Mouse (Mus musculus) gastrocnemius, postnatal 10 days (tissue): ENCODE measurements around the gene Olfr523. TPM values are rescaled to one million over a fixed set of nuclear protein-coding genes. Genes with fewer than 3 reads are reported as not detected.

Experiments
- total RNA-seq, 2 experiments: library from RNA; stranded (reverse); gene quantifications; 2 replicates each; pipeline ENCODE4 v1.2.3; 2021

Olfr523 gene
- total RNA-seq, 2 experiments from 2014 or later, result not detected

Other genes starting within 250 kb of the Olfr523 start
- not detected for gene Utf1, start 229.4 kb upstream of the Olfr523 start, total RNA-seq
- gene 6430531B16Rik, start 194.5 kb upstream of the Olfr523 start, total RNA-seq, result not detected
- gene Adam8, start 180.7 kb upstream of the Olfr523 start, total RNA-seq, result 1 to 10 TPM in 1 of 2 experiments, under 1 TPM in 1; 0.35 to 1.1 TPM
- 1 to 10 TPM; 8.8 to 10.0 TPM for gene Zfp511, start 136.8 kb upstream of the Olfr523 start, total RNA-seq
- 10 to 100 TPM; 21.9 to 29.6 TPM for gene Tubgcp2, start 136.5 kb upstream of the Olfr523 start, total RNA-seq
- not detected for gene Msx3, start 124.1 kb upstream of the Olfr523 start, total RNA-seq
- under 1 TPM in 1 of 2 experiments, not detected in 1; 0.36 TPM for gene Caly, start 90.7 kb upstream of the Olfr523 start, total RNA-seq
- not detected for gene Prap1, start 79.8 kb upstream of the Olfr523 start, total RNA-seq
- 10 to 100 TPM; 31.2 TPM for gene Fuom, start 70.8 kb upstream of the Olfr523 start, total RNA-seq
- 1 to 10 TPM; 4.7 to 4.8 TPM for gene Paox, start 57.4 kb upstream of the Olfr523 start, total RNA-seq
- gene Echs1, start 56.7 kb upstream of the Olfr523 start, total RNA-seq, result 10 to 100 TPM; 83.5 to 93.1 TPM
- 10 to 100 TPM; 21.9 to 23.5 TPM for gene Mtg1, start 35.7 kb upstream of the Olfr523 start, total RNA-seq
- under 1 TPM; 0.56 to 0.61 TPM for gene Sprn, start 18.3 kb upstream of the Olfr523 start, total RNA-seq
- not detected for gene Olfr522, start 8.5 kb upstream of the Olfr523 start, total RNA-seq
- gene Olfr524, start 32.7 kb downstream of the Olfr523 start, total RNA-seq, result not detected
- not detected for gene Cd163l1, start 45.0 kb downstream of the Olfr523 start, total RNA-seq
- not detected for gene 5830411N06Rik, start 74.1 kb downstream of the Olfr523 start, total RNA-seq
- not detected for gene Olfr525, start 147.6 kb downstream of the Olfr523 start, total RNA-seq
- not detected for gene Olfr527, start 160.8 kb downstream of the Olfr523 start, total RNA-seq
- gene Olfr60, start 188.5 kb downstream of the Olfr523 start, total RNA-seq, result not detected
- not detected for gene Olfr530, start 203.1 kb downstream of the Olfr523 start, total RNA-seq
- not detected for gene Olfr531, start 229.7 kb downstream of the Olfr523 start, total RNA-seq
- not detected for gene Olfr532, start 248.4 kb downstream of the Olfr523 start, total RNA-seq